Mouse (Mus musculus): Measurements from ENCODE around the gene Atp2b2. TPM values are rescaled to one million over a fixed set of nuclear protein-coding genes. Genes with fewer than 3 reads are reported as not detected.

Gene Atp2b2
- polyA plus RNA-seq (2017; shearing (Covaris generic)), result 0.11 TPM

DNA sequence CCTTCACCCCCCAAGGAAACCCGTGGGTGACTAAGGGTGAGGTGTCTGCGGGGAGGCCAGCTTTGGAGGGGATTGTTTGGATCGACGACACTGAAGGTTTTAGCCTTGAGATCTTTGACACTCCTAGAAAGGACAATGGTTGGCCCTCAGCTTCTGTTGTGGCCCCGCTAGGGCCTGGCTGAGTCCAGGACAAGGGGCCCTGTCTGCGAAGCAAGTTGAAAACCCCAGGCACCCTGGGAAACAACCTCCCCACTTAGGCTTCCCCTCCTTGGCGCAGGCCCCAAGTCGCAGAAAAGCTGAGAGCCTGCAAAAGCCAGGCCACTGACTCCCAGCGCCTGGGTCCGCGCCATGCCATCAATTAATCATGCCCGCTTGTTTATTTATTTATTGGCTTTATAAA is at the start of gene Atp2b2:
Gene Atp2b2 (minus strand): TSS at position 282 of the 400 bp plus-strand sequence.

DNA sequence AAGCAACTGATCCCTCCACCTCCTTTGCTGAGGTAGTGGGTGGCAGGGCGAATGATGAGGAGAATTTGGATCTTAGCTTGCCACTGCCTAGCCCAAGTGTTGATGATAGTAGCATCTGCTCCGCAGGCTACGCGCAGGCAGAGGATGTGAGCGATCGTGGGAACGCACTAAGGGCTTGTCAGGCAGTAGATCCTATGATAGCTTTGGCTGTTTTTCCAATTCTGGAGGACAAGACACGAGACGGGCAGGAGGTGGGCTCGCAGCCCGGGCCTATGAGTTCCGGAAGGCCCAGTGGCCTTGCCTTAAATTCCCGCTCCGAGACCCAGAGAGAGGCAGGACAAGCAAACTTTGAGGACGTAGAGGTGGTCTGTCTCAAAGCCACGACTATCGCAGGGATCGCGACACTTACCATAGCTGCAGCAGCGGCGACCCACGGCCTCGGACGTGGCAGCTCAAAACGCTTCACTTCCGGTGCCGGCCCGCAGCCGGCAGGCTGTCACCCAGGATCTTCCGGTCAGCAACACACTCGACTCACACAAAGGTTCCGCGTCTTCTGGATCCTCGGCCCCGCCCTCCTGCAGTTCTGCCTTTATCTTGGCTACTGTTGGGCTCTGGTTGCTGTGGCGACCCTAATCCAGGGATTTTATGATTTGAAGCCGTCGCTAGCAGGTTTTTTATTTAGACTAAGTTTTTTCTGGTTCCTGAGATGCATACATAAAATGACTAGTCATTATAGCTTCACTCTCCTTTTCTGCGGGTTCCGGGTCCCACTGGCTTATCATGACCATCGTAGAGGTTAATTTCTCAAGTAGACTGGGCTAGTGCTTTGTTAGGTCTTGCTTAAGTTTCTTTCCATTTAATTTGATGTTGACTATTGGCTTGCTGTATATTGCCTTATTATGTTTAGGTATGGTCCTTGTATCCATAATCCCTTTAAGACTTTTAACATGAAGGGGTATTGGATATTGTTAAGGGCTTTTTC is 301.9 kb downstream of the Atp2b2 start, which contains the start of gene Sec13:
Gene Sec13 (minus strand): TSS at position 508 of the 982 bp plus-strand sequence.

DNA sequence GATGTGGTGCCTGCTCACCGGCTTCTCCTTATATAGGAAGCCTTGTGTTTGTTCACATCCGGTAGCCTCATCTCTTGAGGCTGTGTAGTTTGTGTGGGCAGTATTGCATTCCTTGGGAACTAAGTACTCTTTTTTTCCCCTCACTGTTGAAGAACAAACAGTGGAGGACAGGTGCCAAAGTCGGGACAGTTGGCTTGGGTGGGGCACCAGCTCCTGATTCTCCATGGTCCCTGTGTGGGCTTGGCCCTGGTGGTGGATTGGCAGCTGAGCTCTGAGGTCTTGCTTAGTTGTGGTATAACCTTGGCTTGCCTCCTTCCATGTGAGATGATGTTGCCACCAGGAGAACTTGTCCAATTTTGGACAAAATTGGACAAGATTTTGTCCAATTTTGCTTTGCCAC is 322.5 kb downstream of the Atp2b2 start, which contains the start of gene Ghrl:
Gene Ghrl (minus strand): TSS at position 3 of the 400 bp plus-strand sequence.

DNA sequence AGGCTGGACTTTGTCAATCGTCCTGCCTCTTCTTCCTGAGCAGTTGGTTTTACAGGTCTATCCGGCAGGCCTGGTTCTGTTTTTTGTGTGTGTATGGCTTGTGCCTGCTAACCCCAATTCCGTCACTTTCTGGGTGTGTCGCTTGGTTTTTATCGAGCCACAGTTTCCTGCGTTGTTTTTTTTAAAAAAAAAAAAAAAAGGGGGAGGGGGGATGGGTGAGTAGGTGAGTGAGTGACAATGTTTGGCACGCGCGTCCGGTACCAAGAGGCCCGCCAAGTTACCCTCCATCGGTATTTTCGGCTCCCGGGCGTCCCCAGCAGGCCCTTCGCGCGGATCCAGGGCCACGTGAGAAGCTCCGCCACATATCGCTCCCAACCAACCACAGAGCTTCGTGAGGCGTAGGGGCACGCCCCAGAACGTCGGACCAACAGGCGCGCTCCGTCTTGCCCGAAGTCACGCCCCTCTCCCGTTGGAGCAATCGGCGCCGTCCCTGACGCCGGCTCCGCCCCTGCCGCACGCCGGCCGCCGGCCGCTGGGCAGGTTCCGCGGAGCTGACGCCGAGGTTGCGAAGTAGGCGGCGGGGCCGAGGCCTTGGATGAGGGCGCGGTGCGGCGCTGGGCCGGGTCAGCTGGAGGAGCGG is 345.7 kb downstream of the Atp2b2 start, which contains the start of gene Tatdn2:
Gene Tatdn2 (plus strand): TSS at position 469 of the 640 bp plus-strand sequence.

Other genes with a start within 250 kb of the Atp2b2 start
- gene Slc6a11, start 88.6 kb upstream of the Atp2b2 start, polyA plus RNA-seq (2017; shearing (Covaris generic)), result not detected
- gene Slc6a1, start 240.0 kb upstream of the Atp2b2 start, polyA plus RNA-seq (2017; shearing (Covaris generic)), result not detected

Measured in inflammation-experienced regulatory T-cells, adult 16 weeks (primary cell).